Mouse (Mus musculus): ENCODE results near the gene Cpz.

DNA sequence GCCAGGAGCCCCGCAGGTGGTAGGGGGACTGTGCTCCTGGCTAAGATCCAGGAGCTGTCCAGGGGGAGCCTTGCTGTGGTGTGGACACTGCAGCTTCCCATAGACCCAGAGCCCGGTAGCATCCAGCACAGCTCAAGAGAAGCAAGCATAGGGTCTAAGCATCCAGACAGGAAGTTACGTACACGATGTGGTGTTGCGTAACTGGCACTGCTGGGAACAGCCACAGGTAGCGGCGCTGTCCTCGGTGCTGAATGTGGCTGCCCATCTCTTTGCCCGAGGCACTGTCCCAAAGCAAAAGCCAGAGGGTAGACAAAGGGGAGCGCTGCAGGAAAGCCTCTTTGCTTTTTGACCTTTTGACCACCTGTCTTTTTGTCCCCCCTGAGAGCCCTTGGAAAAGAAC, 6.1 kb upstream of the Cpz start:
- TF ChIP-seq EP300 (IDR thresholded peaks at IDR 0.05; ENCODE audit: insufficient read depth, low read depth, low read length) (no peak), CTCF (IDR thresholded peaks at IDR 0.05; ENCODE audit: low read depth, low read length) (no peak), POLR2A (IDR thresholded peaks at IDR 0.05; ENCODE audit: insufficient read depth, low read length) (no peak)
